Mouse (Mus musculus): ENCODE results near the gene Ankrd22.

DNA sequence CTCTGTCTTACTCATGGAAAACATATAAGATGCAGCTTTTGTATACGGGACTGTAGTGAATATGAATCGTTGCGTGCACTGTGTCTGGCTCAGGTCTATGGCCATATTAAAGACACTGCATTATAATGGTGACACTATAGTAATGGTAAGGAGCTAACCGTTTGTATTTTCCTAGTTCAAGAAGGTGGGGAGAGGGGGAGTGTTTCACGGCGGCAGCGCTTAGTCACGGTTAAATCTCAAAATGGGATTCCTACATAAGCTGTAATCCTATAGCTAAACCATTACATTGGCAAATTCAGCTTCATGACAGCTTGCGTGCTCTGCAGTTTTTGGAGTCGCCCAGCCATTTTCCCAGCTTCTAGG is 25.8 kb upstream of the Ankrd22 start:
- TF ChIP-seq POLR2A (IDR thresholded peaks at IDR 0.05; ENCODE audit: borderline replicate concordance, low read depth, low read length) (no peak), CTCF (IDR thresholded peaks at IDR 0.05; ENCODE audit: low read depth, low read length) (no peak)
